Mouse (Mus musculus) right cerebral cortex, postnatal 4 days (tissue): ENCODE data around the gene Ndufb4.
A peak's percentile ranks its signal among the peaks of the same experiment; 100 is the strongest.
"Not testable (repeated sequence)": the region's sequence is repeated elsewhere in the genome, so short reads cannot be mapped to it uniquely, and the experiment has no call there.

Experiments used
- DNase-seq: peaks from one replicate; pipeline ENCODE4 v3.0.0-alpha.2; 2022

Ndufb4 gene

GRCm38 (mm10) chr16:37653731-37654657 is at the start of gene Ndufb4:
Gene Ndufb4 (minus strand): TSS chr16:37654453.
- peak; percentile 96 for DNase-seq

GRCm38 (mm10) chr16:37703884-37704283 is 49.6 kb upstream of the Ndufb4 start:
- DNase-seq, result no peak

DNA sequence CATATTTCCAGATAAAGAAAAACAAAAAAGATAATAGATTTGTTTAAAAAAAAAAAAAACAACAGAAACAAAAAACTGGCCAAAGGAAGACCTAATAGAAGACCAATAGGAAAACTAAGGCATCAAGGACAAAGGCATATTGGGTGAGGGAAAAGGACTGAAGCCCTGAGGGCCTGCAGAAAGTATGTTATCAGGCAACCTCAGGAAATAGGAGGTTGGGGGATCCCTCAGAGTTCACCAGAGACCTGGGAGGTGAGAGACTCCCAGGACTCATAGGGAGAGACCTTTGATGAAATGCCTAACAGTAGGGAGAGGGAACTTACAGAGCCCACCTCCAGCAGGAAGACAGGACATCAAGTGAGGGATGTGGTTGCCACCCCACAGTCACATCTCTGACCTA is 45.8 kb upstream of the Ndufb4 start:
- DNase-seq, result not testable (repeated sequence)

GRCm38 (mm10) chr16:37698767-37699166 is 44.5 kb upstream of the Ndufb4 start:
- no peak for DNase-seq

DNA sequence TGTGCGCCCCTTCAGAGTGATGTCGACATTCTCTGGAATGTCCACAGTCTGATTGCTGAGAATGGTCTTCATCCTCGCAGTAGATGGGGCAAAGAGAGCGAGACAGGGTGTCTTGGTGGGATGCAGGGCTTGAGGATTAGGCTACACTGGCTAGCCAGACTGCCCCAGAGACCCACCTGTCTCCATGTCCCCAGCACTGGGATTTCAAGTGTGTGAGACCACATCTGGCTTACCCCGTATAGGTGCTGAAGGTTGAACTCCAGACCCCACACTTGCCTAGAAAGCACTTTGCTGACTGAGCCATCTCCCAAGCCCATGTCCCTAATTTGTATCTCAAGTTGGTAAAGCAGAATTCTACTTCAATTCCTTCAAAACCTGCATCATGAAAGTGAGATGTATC is 43.0 kb upstream of the Ndufb4 start:
- no peak for DNase-seq

GRCm38 (mm10) chr16:37690932-37691730 is 36.9 kb upstream of the Ndufb4 start:
- DNase-seq, result no peak

DNA sequence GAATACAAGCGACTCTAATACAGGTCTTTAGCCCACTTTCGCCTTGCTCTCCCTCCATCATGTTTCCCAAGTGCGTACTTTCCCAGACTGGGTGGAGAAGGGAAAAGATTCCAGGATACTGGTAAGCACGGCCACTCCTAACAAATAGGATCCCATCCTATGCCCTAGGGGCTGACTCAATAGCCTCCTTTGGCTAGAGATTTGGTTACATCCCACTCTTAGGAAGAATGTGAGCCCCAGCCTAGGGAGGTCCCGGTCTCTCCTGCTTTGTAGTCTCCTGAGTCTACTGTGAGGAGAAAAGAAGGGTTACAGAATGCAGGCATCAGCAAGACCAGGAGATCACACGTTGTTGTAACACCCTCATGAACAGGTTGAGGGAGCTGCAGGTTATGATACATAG is 36.2 kb upstream of the Ndufb4 start:
- no peak for DNase-seq

GRCm38 (mm10) chr16:37689934-37690333 is 35.7 kb upstream of the Ndufb4 start:
- DNase-seq, result no peak

DNA sequence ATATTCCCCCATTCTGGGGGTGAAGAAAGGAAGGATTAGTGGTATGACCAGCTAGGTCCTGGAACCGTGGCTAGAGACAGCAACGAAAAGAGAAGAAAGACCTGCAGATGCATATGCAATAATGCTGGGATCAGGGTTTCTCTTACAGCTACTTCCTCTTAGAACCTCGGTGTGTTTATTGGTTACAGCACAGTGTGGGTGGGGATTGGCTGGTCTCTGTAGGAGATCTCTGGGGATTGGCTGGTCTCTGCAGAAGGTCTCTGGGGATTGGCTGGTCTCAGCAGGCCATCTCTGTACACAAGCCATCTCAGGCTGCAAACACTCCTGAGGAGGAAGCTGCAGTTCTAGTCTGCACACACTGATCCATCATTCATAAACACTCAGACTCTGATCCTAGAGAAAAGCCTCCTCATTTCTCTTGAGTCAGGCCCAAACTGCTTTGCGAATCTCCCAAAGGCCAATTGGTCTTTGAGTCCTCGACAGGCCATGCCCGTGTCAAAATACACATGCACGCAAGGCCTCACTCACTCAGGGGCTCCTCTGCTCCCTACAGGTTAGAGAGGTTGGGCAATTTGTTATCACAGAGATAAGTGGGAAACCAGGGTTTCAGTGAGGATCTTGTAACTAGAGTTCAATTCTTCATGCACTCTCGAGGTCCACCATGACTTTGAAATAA is 35.1 kb upstream of the Ndufb4 start:
- no peak for DNase-seq

- no peak for DNase-seq
These were observed 33.9 kb upstream of the Ndufb4 start for GRCm38 (mm10) chr16:37688181-37688580.

- DNase-seq, result no peak
These were observed 33.2 kb upstream of the Ndufb4 start for GRCm38 (mm10) chr16:37687301-37687980.

GRCm38 (mm10) chr16:37686834-37687233 is 32.6 kb upstream of the Ndufb4 start:
- DNase-seq, result no peak

- DNase-seq, result no peak
These were observed 31.8 kb upstream of the Ndufb4 start for GRCm38 (mm10) chr16:37685946-37686600.

- peak; percentile 91 for DNase-seq
These were observed 30.6 kb upstream of the Ndufb4 start for GRCm38 (mm10) chr16:37684634-37685441.

DNA sequence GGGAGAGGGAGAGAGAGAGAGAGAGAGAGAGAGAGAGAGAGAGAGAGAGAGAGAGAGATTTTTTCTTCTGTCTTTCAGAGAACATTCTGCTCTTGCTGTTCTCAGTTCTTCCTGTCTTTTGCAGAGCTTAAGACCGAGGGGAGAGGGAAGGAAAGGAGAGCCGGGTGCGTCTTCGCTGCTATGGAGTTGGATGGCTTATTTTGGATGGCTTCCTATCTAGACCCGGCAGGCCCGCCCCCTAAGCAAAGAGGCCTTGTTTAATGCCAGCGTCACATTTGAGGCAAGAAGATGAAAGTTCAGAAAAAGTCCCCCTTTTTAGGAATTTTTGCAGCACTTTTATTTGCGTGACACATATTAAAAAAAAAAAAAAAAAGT is 30.0 kb upstream of the Ndufb4 start:
- peak; percentile 44 for DNase-seq

DNA sequence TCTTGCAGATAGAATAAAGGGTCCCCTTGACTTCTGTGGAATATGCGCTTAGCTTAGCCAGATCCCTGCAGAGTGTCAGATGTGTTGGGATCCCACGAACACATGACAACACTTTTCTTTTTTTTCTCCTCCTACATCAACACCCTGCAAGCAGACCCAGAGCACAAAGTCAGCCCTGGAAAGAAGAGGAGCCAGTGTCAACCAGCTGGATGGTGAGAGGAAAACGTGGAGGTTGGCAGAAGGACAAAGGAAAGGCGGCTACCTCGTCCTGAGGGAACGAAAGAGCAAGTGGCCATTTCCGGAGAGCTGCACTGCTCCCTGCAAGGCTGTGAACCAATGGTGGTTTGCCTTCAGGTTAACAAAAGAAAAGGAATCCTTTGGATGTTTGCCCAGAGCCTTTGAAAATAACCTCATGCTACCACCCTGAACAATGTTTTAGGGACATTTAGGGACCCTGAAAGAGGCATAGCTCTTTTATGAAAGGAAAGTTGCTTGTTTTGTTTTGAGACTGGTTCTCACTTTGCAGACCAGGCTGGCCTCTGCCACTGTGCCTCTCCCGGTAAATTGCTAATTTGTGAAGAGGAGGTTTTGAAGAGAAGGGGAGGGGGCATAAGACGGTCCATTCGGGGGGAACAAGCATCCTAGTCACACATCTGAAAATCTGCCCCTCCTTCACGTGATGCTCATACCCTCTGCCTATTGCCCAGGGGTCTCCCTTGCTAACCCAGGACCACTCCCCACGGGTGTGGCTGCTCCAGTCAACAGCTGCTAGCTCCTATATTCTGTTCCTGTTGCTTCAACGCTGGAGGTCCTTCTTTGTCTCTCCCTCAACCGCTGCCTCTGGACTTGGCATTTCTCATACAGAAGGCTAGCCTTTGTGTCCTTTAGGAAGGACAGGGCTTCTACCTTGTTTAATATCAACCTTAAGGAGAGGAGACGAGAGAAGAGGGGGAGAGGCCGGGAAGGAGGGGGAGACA is 29.2 kb upstream of the Ndufb4 start:
- DNase-seq, result no peak

GRCm38 (mm10) chr16:37682309-37682975 is 28.2 kb upstream of the Ndufb4 start:
- DNase-seq, result peak; percentile 92

DNA sequence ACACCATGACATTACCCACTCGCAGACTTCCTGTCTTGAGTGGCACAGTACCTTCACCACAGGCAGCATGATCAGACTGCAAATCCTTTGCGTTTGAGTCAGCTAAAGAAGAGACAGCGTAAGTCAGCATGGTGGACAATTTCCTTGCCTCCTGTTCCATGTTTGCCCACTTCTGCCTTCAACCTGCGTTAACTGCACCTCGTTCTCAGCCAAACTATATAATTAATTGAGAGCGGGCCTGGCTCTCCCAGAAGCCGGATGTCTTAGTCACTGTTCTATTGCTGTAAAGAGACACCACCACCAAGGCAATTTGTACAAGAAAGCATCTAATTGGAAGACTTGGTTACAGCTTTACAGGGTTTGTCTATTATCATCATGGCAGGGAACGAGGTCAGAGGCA is 26.6 kb upstream of the Ndufb4 start:
- no peak for DNase-seq

- DNase-seq, result no peak
These were observed 26.0 kb upstream of the Ndufb4 start for GRCm38 (mm10) chr16:37680216-37680615.
